Mouse (Mus musculus) gastrocnemius, adult 2 months (tissue): ENCODE measurements at regions not wholly inside any gene's neighbourhood (a gene's known extent, or its start where the extent isn't known, plus 50 kb on each side); places are given as distances from the start of the nearest gene placed in this dataset.
A peak's percentile ranks its signal among the peaks of the same experiment; 100 is the strongest.

ENCODE experiments used
- DNase-seq: peaks from one replicate; pipeline ENCODE4 v3.0.0; 2022
- H3K27ac ChIP-seq: fragments of 200-600 bp; 2 replicates; pipeline ENCODE4 v1.8.1; 2022; ENCODE audit warnings: mild to moderate bottlenecking
- H3K4me3 ChIP-seq: fragments of 200-600 bp; 2 replicates; pipeline ENCODE4 v1.8.1; 2022; ENCODE audit warnings: mild to moderate bottlenecking, moderate library complexity
- CTCF ChIP-seq: fragments of 200-600 bp; IDR thresholded peaks from 2 replicates; pipeline ENCODE4 v1.8.1; 2022; ENCODE audit warnings: antibody characterized with exemption, mild to moderate bottlenecking, moderate library complexity
- intact Hi-C: fragments of 180-260 bp; cut with DNase I; formaldehyde crosslinking; loops from one replicate; pipeline ENCODE4 v1.15.1; 2025

GRCm38 (mm10) chr5:111836668-111837234 lies 103.0 kb downstream of the Gm26897 start:
- DNase-seq: no peak
- intact Hi-C loops: no loop called here
- no peak for TF ChIP-seq CTCF

GRCm38 (mm10) chr5:111842461-111842860 lies 108.7 kb downstream of the Gm26897 start:
- intact Hi-C loops: no loop called here
- no peak for TF ChIP-seq CTCF
- no peak for DNase-seq
- no peak overlapping the region for H3K27ac ChIP-seq
- no peak overlapping the region for H3K4me3 ChIP-seq

More at GRCm38 (mm10) chr5:111836668-111837234, 103.0 kb downstream of the Gm26897 start:
- no peak overlapping the region for H3K27ac ChIP-seq
- H3K4me3 ChIP-seq: no peak overlapping the region

- no peak for TF ChIP-seq CTCF
- DNase-seq: no peak
- intact Hi-C loops: no loop called here
- no peak overlapping the region for H3K27ac ChIP-seq
- H3K4me3 ChIP-seq: no peak overlapping the region
Measured at GRCm38 (mm10) chr5:111843622-111844239, 110.0 kb downstream of the Gm26897 start.

- Histone ChIP-seq H3K4me3 (no peak overlapping the region), H3K27ac (no peak overlapping the region)
- TF ChIP-seq CTCF: no peak
- intact Hi-C loops: no loop called here
- no peak for DNase-seq
Measured at GRCm38 (mm10) chr5:111844528-111844927, 110.8 kb downstream of the Gm26897 start.

- intact Hi-C loops: no loop called here
- Histone ChIP-seq H3K4me3 (no peak overlapping the region), H3K27ac (no peak overlapping the region)
- no peak for DNase-seq
- peak; percentile 23; the same call in 1 of the 2 replicates for TF ChIP-seq CTCF
Measured at GRCm38 (mm10) chr5:111848917-111849316, 115.2 kb downstream of the Gm26897 start.

- Histone ChIP-seq H3K4me3 (no peak overlapping the region), H3K27ac (no peak overlapping the region)
- no peak for DNase-seq
- TF ChIP-seq CTCF: no peak
- intact Hi-C loops: no loop called here
Measured at GRCm38 (mm10) chr5:111852682-111853081, 119.0 kb downstream of the Gm26897 start.

- Histone ChIP-seq H3K4me3 (no peak overlapping the region), H3K27ac (no peak overlapping the region)
- intact Hi-C loops: no loop called here
- TF ChIP-seq CTCF: no peak
- DNase-seq: no peak
Measured at GRCm38 (mm10) chr5:111855366-111855765, 121.6 kb downstream of the Gm26897 start.

- intact Hi-C loops: no loop called here
- Histone ChIP-seq H3K4me3 (no peak overlapping the region), H3K27ac (no peak overlapping the region)
- DNase-seq: no peak
- no peak for TF ChIP-seq CTCF
Measured at GRCm38 (mm10) chr5:111857200-111857599, 123.5 kb downstream of the Gm26897 start.

GRCm38 (mm10) chr5:111860436-111860835 lies 126.7 kb downstream of the Gm26897 start:
- DNase-seq: no peak
- no peak for TF ChIP-seq CTCF
- intact Hi-C loops: no loop called here

GRCm38 (mm10) chr5:111862331-111862730 lies 128.6 kb downstream of the Gm26897 start:
- intact Hi-C loops: no loop called here
- no peak overlapping the region for H3K4me3 ChIP-seq
- no peak overlapping the region for H3K27ac ChIP-seq
- no peak for TF ChIP-seq CTCF
- DNase-seq: no peak

More at GRCm38 (mm10) chr5:111860436-111860835, 126.7 kb downstream of the Gm26897 start:
- no peak overlapping the region for H3K4me3 ChIP-seq
- H3K27ac ChIP-seq: no peak overlapping the region

- TF ChIP-seq CTCF: no peak
- intact Hi-C loops: no loop called here
- no peak for DNase-seq
- no peak overlapping the region for H3K27ac ChIP-seq
- H3K4me3 ChIP-seq: no peak overlapping the region
Measured at GRCm38 (mm10) chr5:111863922-111864321, 130.2 kb downstream of the Gm26897 start.

- TF ChIP-seq CTCF: no peak
- no peak for DNase-seq
- no peak overlapping the region for H3K27ac ChIP-seq
- H3K4me3 ChIP-seq: no peak overlapping the region
- intact Hi-C loops: no loop called here
Measured at GRCm38 (mm10) chr5:111864606-111865005, 130.9 kb downstream of the Gm26897 start.

GRCm38 (mm10) chr5:111869011-111869410 lies 135.3 kb downstream of the Gm26897 start:
- intact Hi-C loops: no loop called here

More at GRCm38 (mm10) chr5:111869011-111869410, 135.3 kb downstream of the Gm26897 start:
- no peak overlapping the region for H3K4me3 ChIP-seq
- DNase-seq: no peak
- TF ChIP-seq CTCF: no peak
- H3K27ac ChIP-seq: no peak overlapping the region
